Mouse (Mus musculus) right cerebral cortex, adult 18-20 months (tissue): Measurements from ENCODE around the gene Arhgap29.
A peak's percentile ranks its signal among the peaks of the same experiment; 100 is the strongest.

Experiments
- DNase-seq: peaks from one replicate; pipeline ENCODE4 v3.0.0; 2022; ENCODE audit warnings: mixed read lengths

Gene Arhgap29

GRCm38 (mm10) chr3:121946765-121947164, 5.6 kb upstream of the Arhgap29 start:
- DNase-seq: no peak

GRCm38 (mm10) chr3:121950139-121950538, 2.2 kb upstream of the Arhgap29 start:
- no peak for DNase-seq

- no peak for DNase-seq
These were observed 1.2 kb upstream of the Arhgap29 start for GRCm38 (mm10) chr3:121951116-121951515.

GRCm38 (mm10) chr3:121953049-121953432, 700 bp downstream of the Arhgap29 start:
- DNase-seq: peak; percentile 72

GRCm38 (mm10) chr3:121953433-121954161, 1.3 kb downstream of the Arhgap29 start:
- DNase-seq: no peak

- no peak for DNase-seq
These were observed 2.1 kb downstream of the Arhgap29 start for GRCm38 (mm10) chr3:121954421-121954820.

GRCm38 (mm10) chr3:121955527-121955926, 3.2 kb downstream of the Arhgap29 start:
- DNase-seq: no peak

- DNase-seq: no peak
These were observed 4.4 kb downstream of the Arhgap29 start for GRCm38 (mm10) chr3:121956789-121957188.

- DNase-seq: peak; percentile 36
These were observed 5.4 kb downstream of the Arhgap29 start for GRCm38 (mm10) chr3:121957606-121958344.

- no peak for DNase-seq
These were observed 11.8 kb downstream of the Arhgap29 start for GRCm38 (mm10) chr3:121964173-121964572.

GRCm38 (mm10) chr3:121967681-121968476, 15.5 kb downstream of the Arhgap29 start:
- DNase-seq: peak; percentile 86

GRCm38 (mm10) chr3:121968621-121969020, 16.3 kb downstream of the Arhgap29 start:
- no peak for DNase-seq

- no peak for DNase-seq
These were observed 17.1 kb downstream of the Arhgap29 start for GRCm38 (mm10) chr3:121969451-121969850.

- no peak for DNase-seq
These were observed 21.4 kb downstream of the Arhgap29 start for GRCm38 (mm10) chr3:121973761-121974160.

GRCm38 (mm10) chr3:121975381-121975780, 23.0 kb downstream of the Arhgap29 start:
- DNase-seq: no peak

- no peak for DNase-seq
These were observed 29.0 kb downstream of the Arhgap29 start for GRCm38 (mm10) chr3:121981306-121981705.

- DNase-seq: no peak
These were observed 30.1 kb downstream of the Arhgap29 start for GRCm38 (mm10) chr3:121982450-121982849.

GRCm38 (mm10) chr3:121995125-121995524, 42.8 kb downstream of the Arhgap29 start:
- DNase-seq: no peak

GRCm38 (mm10) chr3:121999934-122000333, 47.6 kb downstream of the Arhgap29 start:
- DNase-seq: no peak

- no peak for DNase-seq
These were observed 49.2 kb downstream of the Arhgap29 start for GRCm38 (mm10) chr3:122001568-122001967.

GRCm38 (mm10) chr3:122009818-122010217, 57.5 kb downstream of the Arhgap29 start:
- DNase-seq: no peak

- DNase-seq: no peak
These were observed 58.0 kb downstream of the Arhgap29 start for GRCm38 (mm10) chr3:122010292-122010691.

GRCm38 (mm10) chr3:122012464-122012863, 60.1 kb downstream of the Arhgap29 start:
- no peak for DNase-seq
